Mouse (Mus musculus) frontal cortex, adult (tissue): ENCODE measurements around the gene Acoxl.

Source experiments
- ATAC-seq: cut with Nextera tagmentation; 2 replicates; pipeline ENCODE4 v1.9.2; 2017; ENCODE audit warnings: mild to moderate bottlenecking, moderate library complexity, mixed read lengths; ENCODE audit not compliant: low TSS enrichment

The Acoxl gene

DNA sequence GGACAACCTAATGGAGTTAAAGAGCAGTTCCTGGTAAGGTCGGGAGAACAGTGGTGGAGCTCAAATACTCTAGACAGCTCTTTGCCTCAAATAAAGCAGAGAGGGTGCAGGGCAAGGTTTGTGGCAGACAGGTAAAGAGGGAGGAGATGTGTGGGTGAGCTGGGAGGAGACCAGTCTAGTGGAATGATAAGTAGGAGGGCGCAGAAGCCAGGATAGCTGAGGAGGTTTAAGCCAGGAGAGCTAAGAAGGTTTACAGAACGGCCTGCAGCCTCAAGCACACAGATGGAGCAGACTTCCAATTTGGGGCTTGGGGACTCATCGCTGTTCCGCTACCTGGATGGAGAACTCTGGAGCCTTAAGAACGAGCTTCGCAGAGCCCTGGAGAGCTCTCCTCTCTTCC lies at the start of gene Acoxl:
Acoxl (plus strand) TSS at position 301 of the 400 bp plus-strand sequence.
- no peak for ATAC-seq

DNA sequence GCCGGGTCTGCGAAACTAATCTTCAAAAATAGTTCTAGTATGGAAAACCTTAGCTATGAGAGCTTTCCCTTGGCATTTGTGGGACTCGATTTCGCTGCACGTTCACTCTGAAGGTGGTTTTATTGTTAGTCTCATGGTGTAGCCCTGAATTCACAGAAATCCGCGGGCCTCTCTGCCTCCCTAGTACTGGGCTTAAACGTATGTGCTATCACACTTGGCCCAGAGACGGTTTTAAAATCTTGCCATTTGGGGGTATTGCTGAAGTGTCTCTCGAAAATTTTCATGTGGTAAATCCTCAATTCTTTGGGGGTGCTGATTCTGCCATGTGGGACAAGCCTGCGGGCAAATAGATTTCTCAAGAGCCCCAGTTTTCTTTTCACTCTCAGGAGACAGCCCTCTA lies 49.5 kb upstream of the Acoxl start:
- ATAC-seq, result peak; percentile 21; the same call in 1 of the 2 replicates

DNA sequence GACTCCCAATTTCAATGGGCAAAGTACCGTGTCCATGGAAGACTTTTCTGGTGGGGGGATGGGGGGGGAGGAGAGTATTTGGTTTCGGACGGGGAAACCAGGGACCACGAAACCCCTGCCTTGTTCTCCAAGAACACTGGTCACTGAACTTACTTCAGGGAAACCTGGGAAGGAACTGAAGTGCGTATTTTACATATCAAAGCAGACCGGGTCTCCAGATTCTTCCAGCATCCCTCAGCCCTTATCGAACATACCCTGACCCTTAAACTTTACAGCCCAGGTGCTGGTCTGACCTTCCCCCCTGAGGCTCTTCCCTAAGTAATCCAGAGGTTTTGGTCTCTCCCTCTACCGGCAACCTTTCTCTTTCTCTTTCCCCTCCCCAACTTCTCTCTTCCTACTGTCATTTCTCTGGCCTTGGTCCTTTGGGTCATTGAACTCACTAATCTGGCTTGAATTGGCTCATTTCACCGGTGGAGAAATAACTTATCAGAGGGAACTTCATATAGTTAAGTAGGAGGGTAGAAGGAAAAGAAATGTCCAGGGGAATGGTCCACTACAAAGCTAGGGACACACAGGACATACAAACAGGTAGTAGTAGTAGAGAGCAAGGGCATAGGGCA lies 48.9 kb upstream of the Acoxl start:
- no peak for ATAC-seq

DNA sequence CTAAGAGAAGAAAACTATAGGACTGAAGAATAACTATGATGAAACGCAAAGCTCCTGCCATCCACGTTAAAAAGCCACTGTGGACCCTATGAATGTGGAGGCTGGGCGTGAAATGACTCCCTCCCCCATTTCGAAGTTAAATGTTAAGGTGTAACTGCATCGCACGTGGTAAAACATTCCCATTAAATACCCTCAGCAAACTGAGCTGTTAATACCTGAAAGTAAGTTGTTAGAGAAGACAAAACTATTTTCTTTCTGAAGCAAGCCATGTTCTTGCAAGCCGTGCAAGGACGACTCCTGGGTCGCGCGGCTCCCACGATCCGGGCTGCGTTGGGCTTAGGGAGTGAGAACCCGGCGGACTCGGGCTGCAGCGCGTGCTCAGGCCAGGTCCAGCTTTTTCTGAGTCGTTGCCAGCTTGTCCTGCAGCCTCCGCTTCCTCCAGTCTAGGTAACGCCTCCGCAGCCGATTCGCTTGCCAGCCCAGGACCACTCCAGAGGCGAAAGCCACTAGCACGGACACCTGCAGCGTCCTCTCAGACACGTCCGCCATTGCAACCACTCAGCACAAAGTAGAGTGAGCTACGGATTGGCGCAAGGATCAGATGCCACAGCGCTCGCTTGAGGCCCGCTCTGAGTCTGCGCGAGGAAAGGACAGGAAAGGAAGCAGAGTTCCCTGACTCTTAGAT lies 46.6 kb upstream of the Acoxl start, which contains the start of gene Mtln:
Mtln (minus strand) TSS at position 570 of the 685 bp plus-strand sequence.
- ATAC-seq, result peak; percentile 99

DNA sequence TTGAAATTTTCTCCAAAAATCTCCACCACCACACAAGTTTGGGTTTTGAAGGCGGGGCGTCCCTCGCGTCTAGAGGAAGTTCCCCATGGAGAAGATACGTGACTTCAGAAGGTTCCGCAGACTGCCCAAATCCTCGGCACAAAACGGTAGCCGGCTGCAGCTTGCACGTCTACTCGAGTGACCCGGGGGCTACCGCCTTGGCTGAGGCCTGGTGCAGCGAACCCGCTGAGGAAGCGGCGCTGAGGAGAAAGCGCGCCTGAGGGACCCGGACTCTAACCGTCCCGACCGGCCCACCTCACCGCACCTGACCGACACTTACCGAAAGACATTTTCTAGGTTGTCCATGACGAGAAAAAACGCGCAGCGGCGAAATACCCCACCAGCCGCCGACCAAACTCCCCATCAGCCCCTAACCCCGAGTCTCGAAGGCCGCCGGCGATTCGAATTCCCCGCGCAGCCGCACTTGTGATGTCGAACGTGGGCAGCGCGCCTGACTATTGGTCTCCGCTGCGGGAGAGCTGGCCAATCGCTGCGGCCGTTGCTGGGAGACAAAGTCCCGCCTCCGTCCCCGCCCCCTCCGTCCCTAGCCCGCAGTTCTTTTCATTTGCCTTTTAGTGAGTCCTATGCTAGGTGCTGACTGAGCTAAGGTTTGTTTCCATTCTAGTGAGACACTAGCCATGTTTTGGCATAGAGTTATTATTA lies 7.1 kb upstream of the Acoxl start, which contains the start of gene Bub1:
Bub1 (minus strand) TSS at position 465 of the 702 bp plus-strand sequence.
- ATAC-seq, result peak; percentile 100

DNA sequence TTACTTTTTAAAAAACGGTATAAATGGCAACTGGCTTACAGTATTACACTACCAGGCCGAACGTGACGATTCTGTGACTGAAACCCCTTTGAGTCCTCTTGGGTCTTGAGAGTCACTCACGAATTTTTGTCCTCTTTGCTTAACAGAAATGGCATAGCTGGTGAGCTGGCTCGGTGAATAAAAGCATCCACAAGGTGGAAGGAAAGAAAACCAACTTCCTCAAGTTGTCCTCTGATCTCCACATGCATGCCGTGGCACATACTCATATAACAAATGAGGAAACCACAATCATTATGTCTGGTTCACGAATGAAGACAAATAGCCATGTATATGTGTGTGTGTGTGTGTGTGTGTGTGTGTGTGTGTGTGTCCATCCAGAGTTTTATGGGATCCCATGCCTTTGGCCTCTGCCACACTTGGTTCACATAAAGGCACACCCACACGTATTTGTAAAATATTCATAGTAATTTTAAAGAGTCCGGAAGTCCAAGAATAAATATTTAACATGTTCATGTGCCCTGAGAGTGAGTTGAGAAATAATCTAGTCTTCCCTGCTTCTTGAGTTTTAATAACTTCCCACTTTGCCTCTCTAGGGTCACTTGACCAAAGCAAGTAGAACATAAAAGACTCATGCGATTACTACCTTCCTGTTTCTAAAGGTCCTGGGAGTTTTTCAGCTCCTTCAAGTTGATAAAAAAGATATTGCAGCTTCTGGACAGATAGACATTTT lies 6.4 kb upstream of the Acoxl start:
- ATAC-seq, result peak; percentile 38

DNA sequence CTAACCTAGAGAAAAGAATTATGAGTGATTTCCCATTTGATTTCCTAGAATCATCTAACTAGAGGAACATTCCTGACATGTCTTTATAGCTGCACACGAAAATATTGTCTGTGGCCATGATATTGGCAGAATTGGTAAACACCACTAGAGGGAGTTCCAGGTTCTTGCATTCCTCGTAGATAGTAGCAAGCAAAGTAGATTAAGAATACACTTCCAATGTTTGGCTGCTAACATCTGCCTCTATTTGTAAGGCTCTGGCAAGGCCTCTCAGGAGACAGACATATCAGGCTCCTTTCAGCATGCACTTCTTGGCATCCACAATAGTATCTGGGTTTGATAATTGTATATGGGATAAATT lies 5.9 kb upstream of the Acoxl start:
- ATAC-seq, result no peak

DNA sequence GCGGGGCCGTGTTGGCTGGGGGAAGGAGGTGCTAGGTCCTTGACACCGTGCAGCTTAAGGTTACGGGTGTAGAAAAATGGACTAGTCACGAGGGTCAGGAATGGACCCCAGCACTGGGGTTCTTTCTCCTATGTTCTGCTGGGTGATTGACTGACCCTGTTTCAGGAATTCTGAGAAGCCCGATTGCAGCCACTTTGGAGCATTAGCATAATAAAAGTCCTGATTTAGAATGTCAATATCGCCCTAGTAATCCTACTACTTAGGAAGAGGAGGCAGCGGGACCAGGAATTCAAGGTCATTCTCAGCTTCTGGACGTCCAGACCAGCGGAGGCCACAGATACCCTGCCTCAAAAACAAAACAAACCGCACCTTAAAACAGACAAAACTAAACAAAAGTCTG lies 749 bp downstream of the Acoxl start:
- ATAC-seq, result no peak

DNA sequence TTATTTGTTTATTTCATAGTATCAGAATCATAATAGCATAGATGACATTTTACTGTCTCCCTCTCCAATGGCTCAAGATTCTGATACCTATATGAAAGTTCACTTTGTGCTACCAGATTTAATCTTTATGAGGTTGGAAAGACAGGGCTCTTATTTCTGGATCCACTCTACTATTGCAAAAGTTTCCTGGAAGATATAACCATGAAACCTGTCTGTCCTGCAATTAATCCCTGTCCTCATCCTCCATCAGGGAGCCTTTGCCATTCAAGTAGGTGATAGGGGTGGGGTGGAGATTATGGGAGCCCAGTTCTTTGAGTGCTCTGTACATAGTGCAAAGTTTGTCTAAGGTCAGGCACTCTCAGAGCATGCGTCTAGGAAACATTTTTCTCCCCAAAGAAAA lies 2.7 kb downstream of the Acoxl start:
- ATAC-seq, result no peak

DNA sequence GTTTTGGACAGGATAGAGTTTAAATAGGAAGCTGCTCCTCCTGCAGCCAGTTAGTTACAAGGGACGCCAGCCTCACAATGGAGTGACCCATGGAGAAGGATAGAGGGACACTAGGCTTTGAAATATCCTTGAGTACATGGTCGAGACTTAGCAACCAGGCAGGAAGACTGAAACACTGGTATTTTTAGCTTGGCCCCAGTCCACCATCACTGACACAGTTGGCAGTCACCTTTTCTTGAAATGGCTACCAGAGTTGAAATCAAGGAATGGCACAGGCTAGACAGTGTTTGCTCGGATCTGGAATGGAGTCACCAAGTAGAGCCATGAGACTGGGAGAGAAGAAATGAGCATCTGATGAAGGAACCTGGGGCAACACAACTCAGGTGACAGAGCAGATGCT lies 3.7 kb downstream of the Acoxl start:
- no peak for ATAC-seq

DNA sequence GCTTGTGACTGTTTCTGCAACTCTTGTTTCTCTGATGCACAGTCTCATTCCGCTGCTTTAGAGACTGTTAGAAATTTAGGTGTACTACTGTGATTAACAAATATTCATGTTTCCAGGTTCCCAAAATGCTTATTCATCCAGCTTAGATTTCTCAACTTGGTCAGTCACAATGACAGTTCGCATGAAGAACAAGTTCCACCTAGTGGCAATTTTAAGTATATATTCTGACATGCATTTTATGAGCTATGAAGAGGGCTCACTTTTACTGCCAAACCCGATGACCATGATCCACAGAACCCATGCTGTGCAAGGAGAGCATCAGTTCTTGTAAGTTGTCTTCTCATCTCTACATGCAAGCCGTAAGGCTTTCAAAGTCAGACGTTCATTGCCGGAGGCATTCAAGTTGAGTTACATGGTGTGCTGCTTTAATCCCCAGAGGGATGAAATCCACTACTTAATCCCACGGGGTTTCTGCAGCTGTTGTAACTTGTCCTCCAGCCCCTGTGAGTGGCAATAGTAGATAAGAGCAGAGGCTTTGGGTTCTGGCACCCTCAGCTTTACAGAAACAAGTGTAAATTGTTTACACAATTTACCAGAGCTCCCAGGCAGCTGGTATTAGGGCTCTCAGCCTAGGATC lies 6.8 kb downstream of the Acoxl start:
- ATAC-seq, result peak; percentile 81

DNA sequence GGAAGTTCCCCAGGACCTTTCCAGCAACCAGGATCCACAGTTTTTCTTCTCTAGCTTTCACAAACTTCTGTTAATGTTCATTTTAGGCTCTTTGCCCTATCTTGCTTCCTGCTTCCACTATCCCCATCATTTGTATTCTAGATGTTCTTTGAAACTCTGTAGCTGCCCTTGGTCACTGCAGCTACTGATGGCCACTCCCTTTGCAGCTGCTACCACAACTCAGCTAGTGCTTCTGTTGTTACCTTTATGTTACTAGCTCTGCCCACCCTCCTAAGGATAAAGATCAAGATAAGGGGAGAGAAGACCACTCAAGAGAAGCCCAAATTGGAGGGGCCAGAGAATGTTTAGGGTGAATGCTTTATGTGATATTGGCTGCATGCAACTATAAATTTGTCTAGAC lies 7.3 kb downstream of the Acoxl start:
- ATAC-seq, result no peak

DNA sequence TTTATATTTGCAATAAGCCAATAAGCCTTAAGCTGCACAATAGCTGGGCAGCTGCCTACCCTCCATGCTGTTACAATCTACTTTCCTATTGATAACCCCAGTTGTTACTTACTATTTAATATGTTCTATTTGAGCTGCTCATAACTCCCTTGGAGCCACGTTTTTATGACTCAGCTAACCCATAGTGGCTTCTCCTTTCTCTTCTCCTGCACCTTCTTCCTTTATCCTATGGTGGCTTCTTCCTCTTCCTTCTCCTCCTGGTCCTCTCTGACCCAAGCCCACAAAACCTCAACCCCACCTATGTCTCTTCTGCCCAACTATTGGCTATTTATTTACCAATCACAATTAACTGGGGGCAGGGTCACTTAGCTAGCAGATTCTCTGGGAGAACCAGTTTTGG lies 7.9 kb downstream of the Acoxl start:
- ATAC-seq, result no peak

DNA sequence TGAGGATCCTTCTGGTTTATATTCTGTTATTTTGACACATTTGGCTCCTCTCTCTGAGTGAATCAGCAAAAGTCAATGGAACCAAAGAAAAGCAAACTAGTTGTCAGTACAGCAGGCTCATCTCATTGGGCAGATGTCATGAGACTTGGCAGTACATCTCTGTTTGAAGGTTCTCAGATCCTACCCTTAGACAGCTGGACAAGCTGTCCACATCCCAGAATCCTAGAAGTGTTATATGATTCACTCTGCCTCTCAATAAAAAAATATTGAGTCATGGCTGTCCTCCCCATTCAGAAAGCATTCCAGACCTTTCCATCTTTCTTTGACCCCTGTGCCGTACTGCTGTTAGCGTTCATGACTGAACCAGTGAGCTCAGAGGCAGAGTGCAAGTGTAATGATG lies 11.7 kb downstream of the Acoxl start:
- no peak for ATAC-seq

DNA sequence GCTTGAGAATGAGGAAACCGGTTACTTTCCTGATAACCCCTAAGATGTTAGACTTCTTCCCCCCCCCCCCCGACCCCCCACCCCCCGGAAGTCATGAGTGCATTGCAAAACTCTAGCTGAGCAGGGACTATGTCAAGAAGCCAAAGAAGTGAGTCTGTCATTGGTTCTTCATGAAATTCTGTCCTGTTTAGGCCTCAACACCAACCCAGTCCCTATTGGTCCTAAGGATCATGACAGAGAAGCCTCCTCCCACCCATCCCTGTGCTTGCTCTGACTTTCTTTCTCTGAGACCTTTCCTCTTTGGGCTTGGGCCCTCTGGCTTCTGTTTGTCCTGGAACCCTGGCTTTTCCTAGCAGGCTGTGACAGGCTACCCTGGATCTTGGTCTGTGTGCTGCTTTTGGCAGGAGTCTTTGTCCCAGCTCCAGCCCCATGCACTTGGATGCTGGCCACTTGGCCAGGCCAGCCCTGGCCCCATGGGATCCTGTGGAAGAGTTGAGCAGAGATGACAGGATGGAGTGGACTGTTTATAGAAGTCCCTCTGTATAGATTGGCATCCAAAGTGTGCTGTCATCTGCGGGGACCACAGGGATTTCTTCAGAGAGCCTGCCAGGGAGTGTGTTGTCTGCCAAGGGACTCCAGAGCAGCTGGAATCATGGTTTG lies 15.8 kb downstream of the Acoxl start:
- ATAC-seq, result 0 out of 2 replicates have a peak, but pooled peaks have one; percentile 20

DNA sequence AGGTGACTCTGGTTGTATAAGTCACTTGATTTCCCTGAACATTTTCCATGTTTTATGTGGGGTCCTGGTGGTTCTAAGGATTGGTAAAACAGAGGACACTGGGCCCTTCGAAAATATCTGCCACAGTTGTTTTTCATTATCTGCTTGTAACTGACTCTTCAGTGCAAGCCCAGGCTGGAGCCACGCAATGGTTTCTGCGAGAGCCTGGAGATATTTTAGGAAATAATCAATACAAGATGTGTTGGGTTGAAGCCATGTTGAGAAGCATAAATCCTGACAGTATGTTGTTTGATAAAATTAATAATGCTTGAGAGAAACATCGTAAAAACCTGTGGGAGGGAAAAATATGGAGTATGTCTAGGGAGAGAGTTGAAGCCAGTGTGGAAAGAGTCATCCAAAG lies 25.7 kb downstream of the Acoxl start:
- no peak for ATAC-seq

DNA sequence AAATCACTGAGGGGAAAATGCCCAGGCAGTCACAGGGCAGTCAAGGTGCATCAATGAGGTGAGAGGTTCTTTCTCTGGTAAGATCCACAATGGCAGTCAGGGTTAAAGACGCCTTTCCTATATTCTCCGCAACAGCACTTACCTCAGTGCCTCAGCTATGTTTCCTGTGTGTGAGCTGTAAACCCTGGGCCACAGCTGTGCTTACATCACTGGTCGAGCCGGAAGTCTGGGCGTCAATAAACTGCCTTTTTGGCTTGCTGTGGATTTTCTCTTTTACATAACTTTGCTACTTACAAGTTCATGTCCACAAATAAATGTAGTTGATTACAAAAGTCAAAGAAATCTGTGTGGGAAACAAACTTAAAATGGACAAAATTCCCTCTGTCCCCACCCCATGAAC lies 42.4 kb downstream of the Acoxl start:
- ATAC-seq, result no peak

DNA sequence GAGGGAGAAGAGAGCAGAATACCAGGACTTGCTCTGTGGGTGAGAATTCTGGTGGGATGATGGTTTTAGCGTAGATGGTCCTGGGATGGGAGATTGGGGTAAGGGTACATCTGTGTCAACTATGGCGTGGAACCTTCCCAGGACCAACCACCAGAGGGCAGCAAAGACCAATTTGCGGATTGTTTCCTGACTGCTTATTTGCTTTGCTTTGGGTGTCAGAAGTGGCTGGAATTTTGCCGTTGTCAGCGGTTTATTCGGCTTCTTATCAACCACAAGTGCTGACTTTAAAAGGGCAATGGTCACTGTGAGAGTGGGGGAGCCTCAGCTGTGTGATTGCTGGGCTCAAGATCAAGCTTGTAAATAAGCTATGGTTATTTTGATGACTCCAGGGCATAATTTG lies 50.8 kb downstream of the Acoxl start:
- peak; percentile 80 for ATAC-seq

DNA sequence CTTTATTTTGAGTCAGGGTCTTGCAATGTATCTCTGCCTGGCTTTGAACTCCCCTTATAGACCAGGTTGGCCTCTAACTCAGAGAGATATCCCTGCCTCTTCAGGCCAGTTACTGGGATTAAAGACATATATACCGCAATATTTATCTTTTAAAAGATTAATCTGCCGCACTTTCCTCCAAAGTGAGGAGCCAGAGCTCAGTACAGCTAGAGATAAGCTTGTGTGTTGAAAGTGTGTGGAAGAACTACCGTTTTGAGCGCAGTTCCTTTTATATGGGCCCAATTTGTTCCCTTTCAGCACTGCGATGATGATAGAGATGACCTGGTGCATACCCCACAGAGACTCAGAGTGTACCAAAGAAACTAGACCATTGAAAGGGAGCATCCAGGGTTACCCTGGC lies 51.3 kb downstream of the Acoxl start:
- no peak for ATAC-seq

DNA sequence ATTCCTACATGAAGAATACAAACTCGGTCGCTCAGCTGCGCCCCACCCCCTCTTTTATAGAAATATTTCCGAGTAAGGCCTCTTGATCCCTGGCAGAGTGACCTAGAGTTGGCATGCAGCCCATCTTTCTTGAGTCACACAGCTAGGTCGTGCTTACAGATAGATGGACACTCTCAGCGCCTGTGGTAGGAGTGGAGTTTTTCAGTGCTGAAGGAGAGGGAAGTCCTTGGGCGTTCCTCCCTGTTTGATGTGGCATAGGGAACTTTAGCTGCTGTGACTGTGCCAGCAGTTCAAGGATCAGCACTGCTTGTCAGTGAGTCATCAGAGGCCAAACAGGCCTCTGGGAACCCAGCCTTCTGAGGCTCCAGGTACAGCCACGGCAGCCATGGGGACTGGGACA lies 51.9 kb downstream of the Acoxl start:
- no peak for ATAC-seq

DNA sequence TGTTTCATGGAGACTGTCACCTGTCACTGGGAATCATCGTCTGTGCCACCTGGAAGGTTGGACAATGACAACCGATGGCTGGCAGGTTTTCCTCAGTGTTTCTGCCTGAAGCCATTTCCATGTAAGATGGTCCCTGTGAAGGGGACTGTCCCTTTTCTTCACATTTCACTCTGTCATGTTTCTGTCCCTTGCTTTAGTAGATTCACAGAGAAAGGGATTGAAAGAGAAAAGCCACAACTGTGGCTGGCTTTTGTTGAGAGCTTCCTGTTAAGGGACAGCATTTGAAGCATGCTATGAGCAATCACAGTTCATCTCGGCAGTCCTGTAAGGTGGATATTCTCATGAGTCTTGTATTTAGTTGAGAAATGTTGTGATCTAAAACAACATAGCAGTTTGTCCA lies 52.4 kb downstream of the Acoxl start:
- no peak for ATAC-seq
